Mouse (Mus musculus) lung, embryonic 15.5 days (tissue): Measurements from ENCODE around the gene Dhrs3. TPM values are rescaled to one million over a fixed set of nuclear protein-coding genes. Genes with fewer than 3 reads are reported as not detected.

ENCODE experiments used
- ATAC-seq: fragments of 200-750 bp; cut with Nextera tagmentation; 2 replicates; pipeline ENCODE4 v1.8.0; 2017; ENCODE audit warnings: moderate number of reproducible peaks, borderline replicate concordance; ENCODE audit not compliant: low FRiP score, low TSS enrichment; ENCODE audit errors: extremely low read depth
- H3K27ac ChIP-seq: fragments of 300-500 bp; sonication (generic); 2 replicates; pipeline ENCODE4 v1.5.1; 2015; ENCODE audit warnings: moderate library complexity, mild to moderate bottlenecking, inconsistent platforms
- H3K27me3 ChIP-seq: fragments of 300-500 bp; sonication (generic); 2 replicates; pipeline ENCODE4 v1.6.1; 2015; ENCODE audit warnings: inconsistent platforms
- H3K36me3 ChIP-seq: fragments of 300-500 bp; sonication (generic); 2 replicates; pipeline ENCODE4 v1.6.1; 2015; ENCODE audit warnings: inconsistent platforms
- H3K4me1 ChIP-seq: fragments of 300-500 bp; sonication (generic); 2 replicates; pipeline ENCODE4 v1.6.1; 2015; ENCODE audit warnings: inconsistent platforms
- H3K4me2 ChIP-seq: fragments of 300-500 bp; sonication (generic); 2 replicates; pipeline ENCODE4 v1.6.1; 2015; ENCODE audit warnings: inconsistent platforms, mild to moderate bottlenecking, moderate library complexity
- H3K4me3 ChIP-seq: fragments of 300-500 bp; sonication (generic); 2 replicates; pipeline ENCODE4 v1.5.1; 2015; ENCODE audit warnings: mild to moderate bottlenecking, inconsistent platforms
- H3K9ac ChIP-seq: fragments of 300-500 bp; sonication (generic); 2 replicates; pipeline ENCODE4 v1.6.1; 2015; ENCODE audit warnings: inconsistent platforms
- H3K9me3 ChIP-seq: fragments of 300-500 bp; sonication (generic); 2 replicates; pipeline ENCODE4 v1.6.1; 2016; ENCODE audit warnings: inconsistent platforms
- WGBS: fragments of 180-500 bp; shearing (Covaris S2); methylation state at CpG from one replicate; pipeline ENCODE4 v1.1.7; 2015; 5-methylcytosine and 5-hydroxymethylcytosine counted together
- polyA plus RNA-seq: library from polyadenylated mRNA; unstranded; fragments of >200 nt; fragmentation: Nextera tagmentation; extraction: Ambion mirVana; gene quantifications from 2 replicates; pipeline ENCODE4 v1.2.1, GENCODE M21; 2015

Dhrs3 gene
- polyA plus RNA-seq = 51.6 and 53.0 TPM in 2 replicates

GRCm38 (mm10) chr4:144892133-144892936 is at the start of gene Dhrs3:
Gene Dhrs3 (plus strand): TSS chr4:144892827.
- H3K4me3 ChIP-seq = peak within 1 kb of the TSS; percentile 62
- H3K4me1 ChIP-seq = peaks cover 41% of the 10 kb centered on the region
- H3K27ac ChIP-seq = peak within 1 kb of the TSS; percentile 87
- no peaks in the 10 kb centered on the region for H3K27me3 ChIP-seq
- no peaks in the 10 kb centered on the region for H3K9me3 ChIP-seq
- peak; percentile 58 for ATAC-seq
- peak within 1 kb of the TSS; percentile 94 for H3K4me2 ChIP-seq
- peak within 1 kb of the TSS; percentile 58 for H3K9ac ChIP-seq
- under 1% methylated on average over 55 of the region's 55 CpGs for WGBS
- no peaks in the 10 kb centered on the region for H3K36me3 ChIP-seq

- Histone ChIP-seq H3K9me3 (no peaks in the 10 kb centered on the region), H3K4me1 (no peaks in the 10 kb centered on the region), H3K4me2 (no peak overlapping the region), H3K27ac (no peak overlapping the region), H3K9ac (no peak overlapping the region), H3K27me3 (no peaks in the 10 kb centered on the region), H3K36me3 (no peaks in the 10 kb centered on the region), H3K4me3 (no peak overlapping the region)
- no peak for ATAC-seq
- 80% methylated on average over 3 of the region's 3 CpGs for WGBS
Observed at GRCm38 (mm10) chr4:144861756-144862505, 30.7 kb upstream of the Dhrs3 start.

GRCm38 (mm10) chr4:144867926-144868325 is 24.7 kb upstream of the Dhrs3 start:
- Histone ChIP-seq H3K4me2 (no peak overlapping the region), H3K9me3 (no peaks in the 10 kb centered on the region), H3K4me3 (no peak overlapping the region), H3K27me3 (no peaks in the 10 kb centered on the region), H3K27ac (no peak overlapping the region), H3K4me1 (no peaks in the 10 kb centered on the region), H3K36me3 (no peaks in the 10 kb centered on the region), H3K9ac (no peak overlapping the region)
- 58% methylated on average over 5 of the region's 5 CpGs for WGBS
- no peak for ATAC-seq

- Histone ChIP-seq H3K9ac (no peak overlapping the region), H3K27ac (no peak overlapping the region), H3K4me1 (no peaks in the 10 kb centered on the region), H3K9me3 (no peaks in the 10 kb centered on the region), H3K4me2 (no peak overlapping the region), H3K36me3 (no peaks in the 10 kb centered on the region), H3K27me3 (no peaks in the 10 kb centered on the region), H3K4me3 (no peak overlapping the region)
- 70% methylated on average over 4 of the region's 4 CpGs for WGBS
- no peak for ATAC-seq
Observed at GRCm38 (mm10) chr4:144868584-144868983, 24.0 kb upstream of the Dhrs3 start.

GRCm38 (mm10) chr4:144872905-144873304 is 19.7 kb upstream of the Dhrs3 start:
- WGBS = 40% methylated on average over 6 of the region's 6 CpGs
- no peaks in the 10 kb centered on the region for H3K9me3 ChIP-seq
- no peak overlapping the region for H3K9ac ChIP-seq
- no peak overlapping the region for H3K27ac ChIP-seq
- no peak for ATAC-seq
- no peak overlapping the region for H3K4me2 ChIP-seq
- no peak overlapping the region for H3K4me3 ChIP-seq
- no peaks in the 10 kb centered on the region for H3K36me3 ChIP-seq
- no peaks in the 10 kb centered on the region for H3K27me3 ChIP-seq
- H3K4me1 ChIP-seq = no peaks in the 10 kb centered on the region

GRCm38 (mm10) chr4:144875576-144876093 is 17.0 kb upstream of the Dhrs3 start:
- Histone ChIP-seq H3K9me3 (no peaks in the 10 kb centered on the region), H3K27me3 (no peaks in the 10 kb centered on the region), H3K4me2 (no peak overlapping the region), H3K4me1 (no peaks in the 10 kb centered on the region), H3K9ac (no peak overlapping the region), H3K4me3 (no peak overlapping the region), H3K36me3 (no peaks in the 10 kb centered on the region), H3K27ac (no peak overlapping the region)
- WGBS = 67% methylated on average over 2 of the region's 2 CpGs
- ATAC-seq = no peak

- Histone ChIP-seq H3K27ac (no peak overlapping the region), H3K4me1 (no peaks in the 10 kb centered on the region), H3K9me3 (no peaks in the 10 kb centered on the region), H3K4me2 (no peak overlapping the region), H3K9ac (no peak overlapping the region), H3K27me3 (no peaks in the 10 kb centered on the region), H3K36me3 (no peaks in the 10 kb centered on the region), H3K4me3 (no peak overlapping the region)
- 57% methylated on average over 1 of the region's 1 CpGs for WGBS
- no peak for ATAC-seq
Observed at GRCm38 (mm10) chr4:144879549-144879948, 13.1 kb upstream of the Dhrs3 start.

- H3K4me1 ChIP-seq = no peaks in the 10 kb centered on the region
- no peak overlapping the region for H3K4me2 ChIP-seq
- H3K36me3 ChIP-seq = no peaks in the 10 kb centered on the region
- no peaks in the 10 kb centered on the region for H3K27me3 ChIP-seq
- H3K27ac ChIP-seq = no peak overlapping the region
- no peak overlapping the region for H3K4me3 ChIP-seq
- no peak overlapping the region for H3K9ac ChIP-seq
- 81% methylated on average over 2 of the region's 2 CpGs for WGBS
- H3K9me3 ChIP-seq = no peaks in the 10 kb centered on the region
- ATAC-seq = no peak
Observed at GRCm38 (mm10) chr4:144881376-144881775, 11.3 kb upstream of the Dhrs3 start.

- Histone ChIP-seq H3K9me3 (no peaks in the 10 kb centered on the region), H3K4me2 (no peak overlapping the region), H3K36me3 (no peaks in the 10 kb centered on the region), H3K9ac (no peak overlapping the region), H3K27ac (no peak overlapping the region), H3K27me3 (no peaks in the 10 kb centered on the region), H3K4me1 (no peaks in the 10 kb centered on the region), H3K4me3 (no peak overlapping the region)
- WGBS = 39% methylated on average over 8 of the region's 8 CpGs
- ATAC-seq = no peak
Observed at GRCm38 (mm10) chr4:144882881-144883331, 9.7 kb upstream of the Dhrs3 start.

GRCm38 (mm10) chr4:144886460-144886859 is 6.2 kb upstream of the Dhrs3 start:
- Histone ChIP-seq H3K9me3 (no peaks in the 10 kb centered on the region), H3K4me1 (no peaks in the 10 kb centered on the region), H3K4me3 (no peak overlapping the region), H3K9ac (no peak overlapping the region), H3K36me3 (no peaks in the 10 kb centered on the region), H3K4me2 (no peak overlapping the region), H3K27me3 (no peaks in the 10 kb centered on the region), H3K27ac (no peak overlapping the region)
- no peak for ATAC-seq
- WGBS = 45% methylated on average over 6 of the region's 6 CpGs

- ATAC-seq = no peak
- no peak overlapping the region for H3K4me3 ChIP-seq
- WGBS = 71% methylated on average over 4 of the region's 4 CpGs
Observed at GRCm38 (mm10) chr4:144888750-144889149, 3.9 kb upstream of the Dhrs3 start.

More at GRCm38 (mm10) chr4:144888750-144889149, 3.9 kb upstream of the Dhrs3 start:
- Histone ChIP-seq H3K27me3 (no peaks in the 10 kb centered on the region), H3K27ac (no peak overlapping the region), H3K9me3 (no peaks in the 10 kb centered on the region), H3K4me1 (peaks cover 12% of the 10 kb centered on the region), H3K36me3 (no peaks in the 10 kb centered on the region), H3K4me2 (no peak overlapping the region), H3K9ac (no peak overlapping the region)
